Mouse (Mus musculus): ENCODE measurements around the gene Sars.

Sars gene

DNA sequence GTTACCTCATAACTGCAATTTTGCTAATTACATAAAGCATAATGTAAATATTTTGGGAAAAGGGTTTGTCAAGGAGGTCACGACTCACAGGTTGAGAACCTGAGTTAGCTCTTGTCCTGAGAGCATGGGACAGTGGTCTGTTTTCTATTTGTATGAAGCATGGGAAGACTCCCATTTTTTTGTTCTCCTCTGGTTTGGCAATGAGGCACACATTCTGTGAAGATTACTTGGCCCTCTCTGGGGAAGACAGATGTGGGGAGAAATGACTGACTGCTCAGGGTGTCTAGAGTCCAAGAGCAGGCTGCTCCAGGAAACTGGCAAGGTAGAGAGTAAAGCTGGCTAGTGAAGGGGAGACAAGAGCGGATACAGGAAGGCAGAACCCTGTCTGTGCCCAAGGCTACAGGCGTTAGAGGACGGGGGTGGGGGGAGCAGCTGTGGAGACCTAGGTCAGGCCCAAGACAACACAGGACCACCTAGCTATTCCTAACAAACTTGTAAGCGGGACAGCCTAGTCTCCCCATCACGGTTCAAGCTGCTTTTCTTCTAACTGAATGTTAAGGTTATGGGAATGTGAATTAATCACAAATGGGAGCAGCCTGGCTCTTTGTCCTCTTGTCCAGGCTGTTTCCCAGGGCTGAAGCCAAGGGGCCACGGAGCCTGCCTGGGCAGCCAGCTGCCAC is 19.9 kb downstream of the Sars start:
- DNase-seq (ENCODE audit: low read depth in 1 of 2, low spot score in 2 of 2), result no peak

- no peak for DNase-seq (ENCODE audit: low read depth in 1 of 2, low spot score in 2 of 2)
Observed at GRCm38 (mm10) chr3:108423844-108424801, 20.9 kb downstream of the Sars start.

DNA sequence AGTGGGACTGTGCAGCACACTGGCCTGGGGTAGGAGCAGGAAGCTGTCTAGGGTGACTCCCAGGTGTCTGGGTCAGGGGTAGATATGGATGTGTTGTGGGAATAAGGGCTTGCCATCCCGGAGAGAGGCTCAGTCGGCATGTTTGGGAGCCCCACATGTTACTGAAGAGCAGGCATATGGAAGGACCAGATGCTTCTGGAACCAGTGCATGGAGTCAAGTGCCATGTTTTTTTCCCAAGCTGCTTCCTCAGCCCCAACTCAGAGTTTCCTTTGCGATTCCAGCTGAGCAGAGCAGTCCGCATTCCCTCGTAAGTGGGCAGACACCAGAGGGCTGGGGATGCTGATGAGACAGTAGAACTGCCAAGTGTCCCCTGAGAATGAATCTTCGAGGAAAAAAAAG is 22.0 kb downstream of the Sars start:
- DNase-seq (ENCODE audit: low read depth in 1 of 2, low spot score in 2 of 2), result no peak

DNA sequence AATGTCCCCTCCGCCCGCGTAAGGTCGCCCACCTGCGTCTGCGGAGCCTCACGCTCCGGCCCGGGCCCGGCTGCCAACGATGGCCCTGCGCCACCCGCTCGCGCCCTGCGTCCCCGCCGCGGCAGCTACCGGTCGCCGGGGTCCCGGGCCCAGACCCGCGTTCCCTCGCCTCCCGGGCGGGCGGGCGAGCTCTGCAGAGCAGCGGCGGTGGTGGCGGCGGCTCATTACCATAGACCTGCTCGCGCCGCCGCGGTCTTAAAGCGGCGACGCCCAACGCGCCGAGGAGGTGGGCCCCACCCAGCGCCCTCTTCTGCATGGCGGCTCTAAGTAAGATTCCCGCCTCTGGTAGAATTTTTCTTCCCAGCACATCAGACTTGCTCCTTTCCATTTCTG is 29.2 kb downstream of the Sars start:
- peak in 1 of 2 experiments; percentile 21 for DNase-seq (ENCODE audit: low read depth in 1 of 2, low spot score in 2 of 2)

DNA sequence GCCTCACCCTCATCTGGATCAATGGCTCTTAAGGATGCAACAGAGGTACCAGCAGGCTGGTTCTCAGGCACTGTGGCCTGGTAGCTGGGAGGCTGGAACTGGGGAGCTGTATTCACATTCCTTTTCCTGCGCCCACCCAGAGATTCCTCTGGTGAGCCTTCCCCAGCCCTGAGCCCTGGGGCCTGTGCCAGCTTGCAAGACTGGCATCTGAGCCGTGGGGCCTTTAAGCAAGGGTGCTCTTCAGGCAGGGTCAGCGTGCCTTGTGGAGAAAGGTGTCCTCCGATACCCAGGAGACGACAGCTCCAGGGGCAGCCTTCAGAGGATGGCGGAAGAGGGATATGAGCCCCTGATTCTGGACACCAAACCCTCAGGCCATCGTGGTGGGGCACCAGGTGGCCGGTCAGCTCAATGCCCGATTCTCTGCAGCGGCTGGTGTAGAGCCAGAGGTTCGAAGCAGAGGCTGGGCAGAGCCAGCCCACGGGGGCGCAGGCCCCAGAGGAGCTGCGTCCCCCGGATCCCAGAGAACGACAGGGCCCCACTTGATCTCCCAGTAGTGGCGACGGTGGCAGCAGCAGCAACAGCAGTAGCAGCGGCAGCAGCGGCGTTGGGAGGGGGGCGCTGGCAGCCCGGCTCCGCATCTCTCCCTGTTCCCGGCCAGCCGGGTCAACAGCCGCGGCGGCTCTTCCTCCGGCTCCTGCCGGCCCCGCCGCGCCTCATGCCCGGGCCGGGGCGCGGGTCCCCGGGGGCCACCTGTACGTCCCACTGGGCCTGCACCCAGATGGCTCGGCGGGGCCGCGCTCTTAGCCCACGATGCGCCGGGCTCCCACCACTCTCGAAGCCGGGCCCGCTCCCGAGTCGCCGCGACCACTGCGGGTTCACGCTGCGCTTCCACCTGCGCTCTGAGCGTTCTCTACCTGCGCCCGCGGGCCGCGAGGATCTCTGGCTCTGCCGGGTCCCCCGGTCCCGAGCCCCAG is 29.9 kb downstream of the Sars start, which contains the start of gene Celsr2:
Gene Celsr2, minus strand, starts transcription at position 696 of the 974 bp plus-strand sequence.
- DNase-seq (ENCODE audit: low read depth in 1 of 2, low spot score in 2 of 2), result no peak

DNA sequence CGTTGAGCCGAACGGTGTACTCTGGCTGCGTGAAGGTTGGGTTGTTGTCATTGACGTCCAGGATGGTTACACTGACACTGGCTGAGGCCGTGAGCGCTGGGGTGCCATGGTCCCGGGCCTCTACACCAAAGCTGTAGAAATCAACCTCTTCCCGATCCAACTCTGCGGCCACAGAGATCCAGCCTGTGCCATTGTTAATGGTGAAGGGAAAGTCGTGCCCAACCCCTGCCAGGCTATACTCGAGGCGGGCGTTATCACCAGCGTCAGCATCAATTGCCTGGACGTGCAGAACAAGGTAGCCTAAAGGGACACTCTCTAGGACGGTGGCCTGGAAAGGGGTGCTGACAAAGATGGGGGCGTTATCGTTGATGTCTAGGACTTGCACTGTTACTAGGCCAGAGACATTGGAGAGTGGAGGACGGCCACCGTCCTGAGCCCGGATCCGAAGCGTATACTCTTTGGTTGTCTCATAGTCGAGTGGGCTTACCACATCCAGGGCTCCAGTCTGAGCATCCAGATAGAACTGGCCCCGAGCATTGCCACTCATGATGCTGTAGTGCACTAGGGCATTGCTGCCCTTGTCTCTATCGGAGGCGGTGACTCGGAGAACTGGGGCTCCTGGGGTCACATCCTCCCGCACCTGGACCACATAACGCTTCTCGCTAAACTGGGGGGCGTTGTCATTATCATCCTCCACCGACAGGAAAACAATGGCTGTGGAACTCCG is 31.2 kb downstream of the Sars start:
- DNase-seq (ENCODE audit: low read depth in 1 of 2, low spot score in 2 of 2), result no peak

DNA sequence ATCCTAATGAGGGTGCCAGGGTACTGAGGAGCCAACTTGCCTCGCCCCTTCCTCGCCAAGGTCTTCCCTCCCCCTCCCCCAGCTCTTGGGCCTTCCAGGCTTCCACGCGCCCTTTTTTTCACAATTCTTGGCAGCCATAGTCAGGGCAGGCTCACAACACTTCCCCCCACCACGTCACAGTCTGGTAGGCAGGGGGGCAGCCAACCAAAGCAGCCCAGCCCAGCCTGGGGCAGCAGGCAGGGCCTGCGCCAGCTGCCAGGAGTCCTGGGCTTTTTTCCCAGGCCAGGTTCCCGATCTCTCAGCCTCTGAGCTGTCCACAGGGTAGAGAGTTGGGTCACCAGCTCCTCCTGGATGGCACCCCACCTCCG is 33.3 kb downstream of the Sars start:
- DNase-seq (ENCODE audit: low read depth in 1 of 2, low spot score in 2 of 2), result no peak

GRCm38 (mm10) chr3:108411026-108411753 is 33.8 kb downstream of the Sars start:
- DNase-seq (ENCODE audit: low read depth in 1 of 2, low spot score in 2 of 2), result no peak

DNA sequence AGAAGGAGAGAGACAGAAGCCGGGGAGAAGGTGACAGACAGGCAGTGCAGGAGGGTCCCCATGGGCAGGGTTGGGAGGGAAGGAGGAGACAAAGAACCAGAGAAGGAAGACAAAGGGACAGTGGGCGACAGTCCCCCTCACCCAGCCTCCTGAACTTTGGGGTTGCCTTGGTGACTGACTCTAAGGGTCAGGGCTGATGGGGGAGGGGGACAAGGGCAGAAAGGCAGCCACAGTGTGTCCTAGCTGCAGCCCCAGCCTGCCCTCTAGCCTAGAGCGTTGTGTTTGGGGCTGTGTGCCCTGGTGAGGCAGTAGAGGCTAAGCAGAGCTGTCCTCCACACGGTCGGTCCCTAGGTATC is 34.7 kb downstream of the Sars start:
- no peak for DNase-seq (ENCODE audit: low read depth in 1 of 2, low spot score in 2 of 2)

DNA sequence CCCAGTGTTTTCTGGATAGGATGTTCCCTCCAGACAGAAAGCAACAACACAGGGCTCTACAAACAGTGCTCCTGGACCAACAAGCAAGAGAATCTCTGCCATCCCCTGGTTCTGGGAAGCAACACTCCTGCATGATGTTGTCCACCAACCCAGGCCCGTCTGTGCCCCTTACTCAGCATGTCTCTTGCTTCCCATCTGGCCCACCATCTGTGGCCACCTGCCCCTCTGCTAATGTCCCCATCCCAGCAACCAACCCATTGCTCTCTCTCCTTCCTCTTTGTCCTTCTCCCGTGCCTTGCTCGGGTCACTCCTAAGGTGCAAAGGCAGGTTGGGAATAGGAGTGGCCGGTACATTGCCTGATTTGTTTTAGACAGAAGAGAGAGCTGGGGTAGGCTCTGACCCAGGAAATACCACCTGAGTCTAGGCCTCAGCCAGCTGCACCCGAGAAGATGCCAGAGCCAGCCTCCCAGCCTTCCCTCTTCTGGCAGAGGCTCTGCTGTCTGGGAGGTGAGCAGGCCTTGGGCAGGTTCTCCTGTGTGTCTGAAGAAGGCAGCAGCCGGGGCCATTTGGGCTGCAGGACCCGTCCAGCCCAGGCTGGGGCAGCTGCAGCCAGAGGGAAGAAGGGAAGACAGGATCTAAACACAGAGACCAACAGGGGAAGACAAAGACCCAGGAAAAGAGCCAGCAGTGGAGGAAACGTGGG is 35.2 kb downstream of the Sars start:
- DNase-seq (ENCODE audit: low read depth in 1 of 2, low spot score in 2 of 2), result no peak

DNA sequence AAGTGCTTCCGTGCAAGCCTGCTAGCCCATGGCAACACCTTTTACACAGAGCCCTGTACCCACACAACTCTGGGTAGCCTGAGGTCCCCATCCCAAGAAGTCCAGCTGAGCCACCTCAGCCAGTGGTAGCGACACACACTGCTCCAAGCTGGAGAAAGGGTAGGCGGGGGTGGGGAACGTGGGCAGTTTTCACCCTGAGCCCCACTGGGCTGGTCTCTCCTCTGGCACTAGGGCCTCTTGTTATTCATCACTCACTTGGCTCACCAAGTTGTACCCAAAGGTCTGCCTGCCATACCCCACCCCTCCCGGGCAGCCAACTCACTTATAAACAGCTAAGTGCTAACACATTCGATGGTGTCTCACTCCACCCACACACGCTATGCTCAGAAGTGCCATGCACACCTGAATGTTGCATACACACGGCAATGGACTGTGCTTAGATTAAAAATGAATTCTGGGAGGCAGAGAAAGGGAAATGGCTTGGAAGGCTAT is 36.4 kb downstream of the Sars start:
- no peak for DNase-seq (ENCODE audit: low read depth in 1 of 2, low spot score in 2 of 2)

DNA sequence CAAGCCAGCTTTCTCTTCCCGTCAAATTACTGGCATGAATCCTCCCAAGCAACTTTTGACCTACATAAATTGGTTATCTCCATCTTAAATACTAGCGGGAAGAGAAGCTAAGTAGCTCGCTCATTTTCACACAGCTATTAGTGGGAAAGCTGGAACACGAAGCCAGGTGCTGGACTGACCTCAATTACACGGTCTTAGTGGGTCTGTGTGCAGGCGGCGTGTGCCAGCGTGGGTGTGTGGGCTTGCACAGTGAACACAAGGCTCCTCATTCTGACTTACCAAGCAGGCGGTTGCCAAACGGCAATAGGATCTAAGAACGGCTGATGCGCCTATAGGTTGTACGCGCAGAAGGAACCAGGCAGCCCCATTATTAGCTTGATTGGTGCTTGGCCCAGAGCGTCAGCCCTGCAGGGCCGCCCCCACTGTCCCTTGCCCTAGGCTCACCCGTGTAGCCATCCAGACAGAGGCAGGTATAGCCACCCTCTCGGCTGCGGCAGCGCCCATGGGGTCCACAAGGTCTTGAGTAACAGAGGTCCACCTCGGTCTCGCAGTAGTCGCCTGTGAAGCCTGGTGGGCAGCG is 38.6 kb downstream of the Sars start:
- DNase-seq (ENCODE audit: low read depth in 1 of 2, low spot score in 2 of 2), result no peak

DNA sequence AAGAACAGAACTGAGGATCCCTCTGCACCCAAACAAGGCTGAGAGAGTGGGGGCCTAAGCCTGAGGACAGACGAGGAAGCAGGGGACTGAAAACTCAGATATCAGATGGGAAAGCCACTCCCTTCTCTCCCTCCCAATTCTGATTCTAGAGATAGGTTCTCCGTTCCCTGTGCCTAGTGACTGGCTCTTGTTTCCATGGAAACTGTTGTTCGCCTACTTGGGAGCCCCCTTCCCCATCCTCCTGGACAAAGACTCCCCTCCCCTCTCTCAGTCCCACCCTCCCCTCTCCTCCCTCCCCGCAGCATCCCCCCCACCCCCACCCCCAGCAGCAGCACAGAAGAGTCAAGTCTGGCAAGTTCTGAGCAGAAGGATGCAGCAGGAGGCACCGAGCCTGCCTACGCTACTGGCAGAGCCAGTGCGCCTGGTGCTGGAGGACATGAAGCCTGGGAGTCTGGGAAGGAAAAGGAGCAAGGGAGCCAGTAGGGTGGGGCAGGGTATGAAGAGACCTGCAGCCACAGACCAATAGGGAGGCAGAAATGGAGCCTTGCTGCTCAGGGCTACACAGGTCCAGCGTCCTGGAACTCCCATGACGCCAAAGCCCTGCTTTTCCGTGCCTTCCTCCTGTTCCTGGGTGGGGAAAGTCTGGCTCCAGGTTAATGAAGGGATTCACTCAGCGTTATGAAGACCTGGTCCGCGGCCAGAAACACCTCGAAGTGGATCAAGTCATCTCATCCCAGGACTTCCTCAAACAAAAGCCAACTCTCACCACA is 39.3 kb downstream of the Sars start:
- DNase-seq (ENCODE audit: low read depth in 1 of 2, low spot score in 2 of 2), result no peak

- no peak for DNase-seq (ENCODE audit: low read depth in 1 of 2, low spot score in 2 of 2)
Observed at GRCm38 (mm10) chr3:108402528-108402920, 42.5 kb downstream of the Sars start.

- DNase-seq (ENCODE audit: low read depth in 1 of 2, low spot score in 2 of 2), result peak; percentile 48 to 69
Observed at GRCm38 (mm10) chr3:108401692-108402527, 43.1 kb downstream of the Sars start.

DNA sequence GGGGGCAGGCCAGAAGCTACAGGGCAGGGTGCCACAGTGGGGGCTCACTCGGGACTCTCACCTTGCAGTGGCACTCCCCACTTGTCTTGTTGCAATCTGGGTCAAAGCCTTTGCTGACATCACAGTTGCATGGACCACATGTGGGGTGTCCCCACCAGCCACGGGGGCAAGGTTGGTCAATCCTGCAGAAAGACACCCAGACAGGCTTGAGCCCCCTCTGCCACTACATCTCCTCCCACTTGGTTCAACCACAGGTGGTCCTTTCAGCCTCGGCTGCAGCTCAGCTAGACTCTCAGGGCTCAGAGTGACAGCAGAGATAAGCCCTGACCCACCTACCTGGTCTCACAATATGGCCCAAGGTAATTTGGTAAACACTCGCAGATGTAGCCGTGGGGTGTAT is 44.6 kb downstream of the Sars start:
- DNase-seq (ENCODE audit: low read depth in 1 of 2, low spot score in 2 of 2), result no peak

- DNase-seq (ENCODE audit: low read depth in 1 of 2, low spot score in 2 of 2), result no peak
Observed at GRCm38 (mm10) chr3:108398281-108398680, 46.7 kb downstream of the Sars start.

Data from monocyte, adult 2 months (primary cell).